Mouse (Mus musculus) left cerebral cortex, postnatal 10 days (tissue): ENCODE data around the gene Fmn2. TPM values are rescaled to one million over a fixed set of nuclear protein-coding genes. Genes with fewer than 3 reads are reported as not detected.

Experiments
- DNase-seq, 2 experiments: peaks; one replicate each; pipeline ENCODE4 v3.0.0; 2021 to 2022; ENCODE audit warnings: low spot score in 2 of 2, mixed read lengths in 1 of 2; ENCODE audit errors: extremely low spot score in 1 of 2
- intact Hi-C: fragments of 180-260 bp; cut with DNase I; formaldehyde crosslinking; loops from one replicate; pipeline ENCODE4 v1.15.1; 2025
- total RNA-seq, 2 experiments: library from RNA; stranded (reverse); gene quantifications; 2 replicates each; pipeline ENCODE4 v1.2.3; 2021

Gene Fmn2
- total RNA-seq, 2 experiments from 2014 or later, result 54.9 to 55.8 TPM

GRCm38 (mm10) chr1:174738958-174739357 is 237.3 kb downstream of the Fmn2 start:
- intact Hi-C loops, result no loop called here
- no peak for DNase-seq

GRCm38 (mm10) chr1:174742667-174743066 is 241.0 kb downstream of the Fmn2 start:
- no peak for DNase-seq
- intact Hi-C loops, result no loop called here

GRCm38 (mm10) chr1:174748520-174748919 is 246.9 kb downstream of the Fmn2 start:
- intact Hi-C loops, result no loop called here
- no peak for DNase-seq

- DNase-seq, result no peak
- intact Hi-C loops, result no loop called here
These were observed 249.4 kb downstream of the Fmn2 start for GRCm38 (mm10) chr1:174750893-174751461.

- no peak for DNase-seq
- intact Hi-C loops, result no loop called here
These were observed 257.7 kb downstream of the Fmn2 start for GRCm38 (mm10) chr1:174759354-174759753.

- DNase-seq, result no peak
- intact Hi-C loops, result no loop called here
These were observed 264.1 kb downstream of the Fmn2 start for GRCm38 (mm10) chr1:174765757-174766156.

GRCm38 (mm10) chr1:174766852-174767251 is 265.2 kb downstream of the Fmn2 start:
- intact Hi-C loops, result no loop called here

GRCm38 (mm10) chr1:174771871-174772281 is 270.3 kb downstream of the Fmn2 start:
- DNase-seq, result peak in 1 of 2 experiments; percentile 22
- intact Hi-C loops, result no loop called here

More at GRCm38 (mm10) chr1:174766852-174767251, 265.2 kb downstream of the Fmn2 start:
- DNase-seq, result no peak

- intact Hi-C loops, result no loop called here
- DNase-seq, result peak in 1 of 2 experiments; percentile 9
These were observed 279.4 kb downstream of the Fmn2 start for GRCm38 (mm10) chr1:174781037-174781436.

GRCm38 (mm10) chr1:174788617-174789016 is 287.0 kb downstream of the Fmn2 start:
- intact Hi-C loops, result no loop called here
- DNase-seq, result no peak

GRCm38 (mm10) chr1:174811846-174812245 is 310.2 kb downstream of the Fmn2 start:
- intact Hi-C loops, result no loop called here
- DNase-seq, result no peak

- intact Hi-C loops, result no loop called here
- DNase-seq, result no peak
These were observed 324.9 kb downstream of the Fmn2 start for GRCm38 (mm10) chr1:174826562-174826961.

GRCm38 (mm10) chr1:174836861-174837260 is 335.2 kb downstream of the Fmn2 start:
- intact Hi-C loops, result no loop called here
- peak in 1 of 2 experiments; percentile 27 for DNase-seq

GRCm38 (mm10) chr1:174844786-174845185 is 343.2 kb downstream of the Fmn2 start:
- DNase-seq, result no peak
- intact Hi-C loops, result no loop called here

GRCm38 (mm10) chr1:174856188-174856587 is 354.6 kb downstream of the Fmn2 start:
- intact Hi-C loops, result no loop called here
- DNase-seq, result no peak

- intact Hi-C loops, result no loop called here
- no peak for DNase-seq
These were observed 358.9 kb downstream of the Fmn2 start for GRCm38 (mm10) chr1:174860407-174861118.

Other genes with a start within 250 kb of the Fmn2 start
- gene Olfr419, start 249.8 kb upstream of the Fmn2 start, total RNA-seq, result not detected
- gene Mptx1, start 171.3 kb upstream of the Fmn2 start, total RNA-seq, result not detected
- gene Olfr417, start 136.7 kb upstream of the Fmn2 start, total RNA-seq, result not detected
- not detected for gene Olfr248, start 110.8 kb upstream of the Fmn2 start, total RNA-seq
- not detected for gene Olfr414, start 77.8 kb upstream of the Fmn2 start, total RNA-seq
- not detected for gene Olfr220, start 59.7 kb upstream of the Fmn2 start, total RNA-seq